Mouse (Mus musculus): ENCODE data around the gene Pea15a. TPM values are rescaled to one million over a fixed set of nuclear protein-coding genes. Genes with fewer than 3 reads are reported as not detected.

Gene Pea15a
- total and polyA plus RNA-seq, 2 experiments from 2014 or later, result 311 to 501 TPM

DNA sequence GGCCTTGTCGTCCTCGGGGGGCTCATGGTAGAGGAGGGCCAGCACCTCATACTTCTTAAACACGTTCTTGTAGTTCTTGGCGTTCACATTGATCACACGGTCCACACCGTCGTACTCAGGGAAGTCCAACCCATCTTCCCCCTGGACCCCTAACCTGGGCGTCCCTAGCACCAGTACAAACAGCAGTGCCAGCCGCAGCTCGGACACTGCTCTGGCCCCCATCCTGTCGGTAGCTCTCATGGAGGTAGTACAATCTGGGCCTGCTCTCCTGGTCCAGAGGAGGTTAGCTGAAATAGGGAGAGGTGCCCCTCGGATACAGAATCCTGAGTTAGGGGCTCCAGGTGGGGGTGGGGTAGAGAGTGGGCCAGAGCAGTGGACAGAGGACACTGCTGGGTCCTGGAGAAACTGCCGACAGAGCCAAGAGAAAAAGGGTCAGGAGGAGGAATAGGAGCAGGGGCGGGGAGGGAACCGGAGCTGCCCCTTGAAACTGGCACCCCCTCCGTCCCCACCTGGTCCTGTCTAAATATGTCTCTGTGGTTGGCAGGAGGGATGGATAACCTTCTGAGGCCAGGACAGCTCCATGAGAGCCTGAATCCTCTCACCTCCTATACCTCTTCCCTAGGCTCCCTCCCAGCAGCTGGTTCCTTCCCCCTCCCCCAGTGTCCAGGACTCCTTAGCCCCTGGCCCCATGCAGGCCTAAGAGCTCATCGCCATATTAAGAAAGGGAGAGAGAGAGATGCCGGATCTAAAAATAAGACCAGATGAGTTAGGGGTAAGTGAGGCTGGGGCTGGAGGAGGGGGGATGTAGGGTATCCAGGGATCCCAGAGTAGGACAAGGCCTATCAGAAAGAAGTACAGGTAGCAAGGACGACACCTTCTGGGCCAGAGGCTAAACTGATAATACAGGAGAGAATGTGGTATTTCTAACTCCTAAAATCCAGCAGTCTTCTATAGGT lies 13.1 kb upstream of the Pea15a start, which contains the start of gene Casq1:
Gene Casq1 (minus strand): TSS at position 418 of the 956 bp plus-strand sequence.
- Histone ChIP-seq H3K36me3 (ENCODE audit: insufficient read depth, low read length) (no peaks in the 10 kb centered on the region), H3K4me1 (ENCODE audit: insufficient read depth, low read length) (peaks cover 15% of the 10 kb centered on the region), H3K9me3 (ENCODE audit: low read length) (no peaks in the 10 kb centered on the region), H3K4me2 (ENCODE audit: low read depth, low read length, poor library complexity, severe bottlenecking) (no peak within 1 kb of the TSS), H3K27ac (ENCODE audit: low read depth, low read length) (no peak within 1 kb of the TSS; the same call in 1 of the 2 replicates), H3K4me3 (ENCODE audit: low read depth, low read length) (no peak within 1 kb of the TSS), H3K9ac (replicated peaks; ENCODE audit: low read length, poor library complexity, severe bottlenecking) (no peak within 1 kb of the TSS), H3K27me3 (ENCODE audit: insufficient read depth, low read length) (no peaks in the 10 kb centered on the region)
- TF ChIP-seq CTCF (IDR thresholded peaks at IDR 0.05), result no peak
- no peak for ATAC-seq (ENCODE audit: low FRiP score)
- WGBS, result 77% methylated on average over 19 of the region's 19 CpGs
- no peak for DNase-seq (ENCODE audit: low spot score)

GRCm38 (mm10) chr1:172218164-172218910 lies 11.7 kb upstream of the Pea15a start:
- Histone ChIP-seq H3K9ac (replicated peaks; ENCODE audit: low read length, poor library complexity, severe bottlenecking) (no peak overlapping the region; the same call in 1 of the 2 replicates), H3K36me3 (ENCODE audit: insufficient read depth, low read length) (no peaks in the 10 kb centered on the region), H3K4me2 (ENCODE audit: low read depth, low read length, poor library complexity, severe bottlenecking) (no peak overlapping the region), H3K27me3 (ENCODE audit: insufficient read depth, low read length) (no peaks in the 10 kb centered on the region), H3K4me1 (ENCODE audit: insufficient read depth, low read length) (peaks cover 15% of the 10 kb centered on the region), H3K27ac (ENCODE audit: low read depth, low read length) (no peak overlapping the region; the same call in 1 of the 2 replicates), H3K9me3 (ENCODE audit: low read length) (no peaks in the 10 kb centered on the region), H3K4me3 (ENCODE audit: low read depth, low read length) (no peak overlapping the region)
- no peak for TF ChIP-seq CTCF (IDR thresholded peaks at IDR 0.05)
- ATAC-seq (ENCODE audit: low FRiP score) (no peak), DNase-seq (ENCODE audit: low spot score) (no peak)
- 53% methylated on average over 15 of the region's 15 CpGs for WGBS

DNA sequence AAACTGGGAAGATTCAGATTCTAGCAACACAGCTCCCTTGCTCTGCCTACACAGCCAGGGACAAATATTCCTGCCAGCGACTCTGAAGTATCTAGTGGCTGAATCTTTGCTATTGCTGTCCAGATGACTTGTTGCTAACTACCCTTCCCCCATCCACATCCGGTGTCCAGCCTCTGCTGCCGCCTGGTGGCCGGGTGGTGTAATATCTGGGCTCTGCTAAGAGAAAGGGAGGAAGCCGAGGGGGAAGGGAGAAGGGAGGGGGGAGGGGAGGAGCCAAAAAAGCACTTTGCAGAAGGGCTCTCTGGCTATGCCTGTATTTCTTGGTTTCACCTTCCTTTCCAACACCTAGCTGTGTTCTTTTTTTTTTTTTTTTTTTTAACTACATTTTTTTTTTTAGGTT lies 10.5 kb upstream of the Pea15a start:
- Histone ChIP-seq H3K9ac (replicated peaks; ENCODE audit: low read length, poor library complexity, severe bottlenecking) (no peak overlapping the region), H3K4me1 (ENCODE audit: insufficient read depth, low read length) (peaks cover 15% of the 10 kb centered on the region), H3K4me3 (ENCODE audit: low read depth, low read length) (peak overlapping the region; percentile 6; the same call in 1 of the 2 replicates), H3K27me3 (ENCODE audit: insufficient read depth, low read length) (no peaks in the 10 kb centered on the region), H3K27ac (ENCODE audit: low read depth, low read length) (peak overlapping the region; percentile 55), H3K36me3 (ENCODE audit: insufficient read depth, low read length) (no peaks in the 10 kb centered on the region), H3K4me2 (ENCODE audit: low read depth, low read length, poor library complexity, severe bottlenecking) (peak overlapping the region; percentile 40), H3K9me3 (ENCODE audit: low read length) (no peaks in the 10 kb centered on the region)
- ATAC-seq (ENCODE audit: low FRiP score), result peak; percentile 57
- 0% methylated on average over 5 of the region's 5 CpGs for WGBS
- peak; percentile 96 for TF ChIP-seq CTCF (IDR thresholded peaks at IDR 0.05)
- DNase-seq (ENCODE audit: low spot score), result peak; percentile 92

DNA sequence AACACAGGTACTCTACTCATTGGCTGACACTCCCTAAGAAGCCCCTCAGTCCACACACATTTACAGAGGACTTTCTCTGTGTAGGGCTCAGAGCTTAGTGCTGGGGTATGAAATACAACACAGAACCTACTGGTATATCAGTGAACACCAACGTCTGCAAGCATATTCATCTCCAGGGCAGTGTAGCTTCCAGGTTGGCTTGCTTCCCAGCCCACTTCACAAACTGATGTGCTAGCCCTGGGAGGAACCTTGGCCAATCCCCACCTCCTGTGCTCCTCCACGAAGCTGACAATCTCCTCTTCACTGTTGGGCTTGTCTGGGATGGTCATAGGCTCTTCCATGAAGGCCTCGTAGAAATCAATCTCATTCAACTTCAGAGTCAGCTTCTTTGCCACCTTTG lies 8.1 kb upstream of the Pea15a start:
- Histone ChIP-seq H3K36me3 (ENCODE audit: insufficient read depth, low read length) (no peaks in the 10 kb centered on the region), H3K27ac (ENCODE audit: low read depth, low read length) (no peak overlapping the region), H3K4me2 (ENCODE audit: low read depth, low read length, poor library complexity, severe bottlenecking) (no peak overlapping the region), H3K9me3 (ENCODE audit: low read length) (no peaks in the 10 kb centered on the region), H3K9ac (replicated peaks; ENCODE audit: low read length, poor library complexity, severe bottlenecking) (no peak overlapping the region), H3K4me3 (ENCODE audit: low read depth, low read length) (no peak overlapping the region), H3K27me3 (ENCODE audit: insufficient read depth, low read length) (no peaks in the 10 kb centered on the region), H3K4me1 (ENCODE audit: insufficient read depth, low read length) (peaks cover 13% of the 10 kb centered on the region)
- DNase-seq (ENCODE audit: low spot score) (no peak), ATAC-seq (ENCODE audit: low FRiP score) (no peak)
- 70% methylated on average over 3 of the region's 3 CpGs for WGBS
- no peak for TF ChIP-seq CTCF (IDR thresholded peaks at IDR 0.05)

GRCm38 (mm10) chr1:172213771-172214170 lies 7.2 kb upstream of the Pea15a start:
- Histone ChIP-seq H3K27ac (ENCODE audit: low read depth, low read length) (no peak overlapping the region), H3K4me3 (ENCODE audit: low read depth, low read length) (no peak overlapping the region), H3K36me3 (ENCODE audit: insufficient read depth, low read length) (no peaks in the 10 kb centered on the region), H3K9ac (replicated peaks; ENCODE audit: low read length, poor library complexity, severe bottlenecking) (no peak overlapping the region), H3K9me3 (ENCODE audit: low read length) (no peaks in the 10 kb centered on the region), H3K4me1 (ENCODE audit: insufficient read depth, low read length) (peaks cover 9% of the 10 kb centered on the region), H3K4me2 (ENCODE audit: low read depth, low read length, poor library complexity, severe bottlenecking) (no peak overlapping the region), H3K27me3 (ENCODE audit: insufficient read depth, low read length) (no peaks in the 10 kb centered on the region)
- DNase-seq (ENCODE audit: low spot score), result no peak
- ATAC-seq (ENCODE audit: low FRiP score), result no peak
- TF ChIP-seq CTCF (IDR thresholded peaks at IDR 0.05), result no peak
- WGBS, result 33% methylated on average over 4 of the region's 4 CpGs

Data from midbrain, postnatal 0 days (tissue).